Mouse (Mus musculus) heart, adult 2 months (tissue): ENCODE data around the gene 1700025G04Rik. TPM values are rescaled to one million over a fixed set of nuclear protein-coding genes. Genes with fewer than 3 reads are reported as not detected.

Experiments used
- DNase-seq, 2 experiments: peaks; one replicate each; pipeline ENCODE4 v3.0.0; 2021
- H3K27ac ChIP-seq: fragments of 200-600 bp; 2 replicates; pipeline ENCODE4 v1.8.1; 2022
- H3K27me3 ChIP-seq: fragments of 200-500 bp; 2 replicates; pipeline ENCODE4 v1.6.1; 2012; ENCODE audit warnings: mild to moderate bottlenecking, low read length, inconsistent platforms, mixed read lengths; ENCODE audit not compliant: control insufficient read depth, insufficient read depth
- H3K36me3 ChIP-seq: fragments of 200-500 bp; 2 replicates; pipeline ENCODE4 v1.6.1; 2012; ENCODE audit warnings: low read length, inconsistent platforms; ENCODE audit not compliant: control insufficient read depth, insufficient read depth
- H3K4me1 ChIP-seq: fragments of 200-500 bp; 2 replicates; pipeline ENCODE4 v1.6.1; 2011; ENCODE audit warnings: low read length; ENCODE audit not compliant: control insufficient read depth, insufficient read depth
- H3K4me3 ChIP-seq: fragments of 200-600 bp; 2 replicates; pipeline ENCODE4 v1.8.1; 2022
- H3K79me2 ChIP-seq: fragments of 200-500 bp; replicated peaks from 2 replicates; pipeline ENCODE4 v1.6.1; 2012; ENCODE audit warnings: mild to moderate bottlenecking, inconsistent platforms, low read length, moderate library complexity, mixed read lengths; ENCODE audit not compliant: control insufficient read depth, insufficient read depth
- H3K9ac ChIP-seq: fragments of 200-500 bp; 2 replicates; pipeline ENCODE4 v1.6.1; 2012; ENCODE audit warnings: low read depth, mild to moderate bottlenecking, control low read depth, inconsistent platforms, low read length, mixed read lengths
- CTCF ChIP-seq: fragments of 200-600 bp; IDR thresholded peaks from 2 replicates; pipeline ENCODE4 v1.8.1; 2022; ENCODE audit warnings: antibody characterized with exemption, mild to moderate bottlenecking, moderate library complexity
- EP300 ChIP-seq: fragments of 200-500 bp; IDR thresholded peaks from 2 replicates; pipeline ENCODE4 v1.6.1; 2011; ENCODE audit warnings: low read depth, low read length, control low read depth; ENCODE audit not compliant: insufficient read depth
- POLR2A ChIP-seq: fragments of 200-500 bp; IDR thresholded peaks from 2 replicates; pipeline ENCODE4 v1.6.1; 2011; ENCODE audit warnings: mild to moderate bottlenecking, low read depth, low read length, control low read depth; ENCODE audit not compliant: insufficient read depth
- WGBS: fragments of 180-500 bp; shearing (Covaris S2); methylation state at CpG from one replicate; pipeline ENCODE4 v1.1.7; 2018; 5-methylcytosine and 5-hydroxymethylcytosine counted together
- intact Hi-C: fragments of 180-260 bp; cut with DNase I; formaldehyde crosslinking; loops from one replicate; pipeline ENCODE4 v1.15.1; 2025
- long read RNA-seq: library from polyadenylated mRNA; stranded (forward); transcript quantifications from one replicate; pipeline ENCODE4 v2.0.0, GENCODE M21; 2021
- polyA plus RNA-seq: library from polyadenylated mRNA; depleted of rRNA; stranded (reverse); fragments of >200 nt; gene quantifications from 2 replicates; pipeline ENCODE4 v1.2.3, GENCODE M21; 2012; rRNA removed
- total RNA-seq, 2 experiments: library from RNA; stranded (reverse); gene quantifications; 2 replicates each; pipeline ENCODE4 v1.2.3; 2021

Gene 1700025G04Rik
- total RNA-seq (10 to 100 TPM; 40.4 to 46.1 TPM), polyA plus RNA-seq (11.0 and 25.0 TPM in 2 replicates)
- long read RNA-seq, full-length matches to known transcripts: 18 of 24 reads
- long read RNA-seq, partial matches to known transcripts: 0 of 24 reads
- long read RNA-seq, other reads (novel, unspliced or antisense): 6 of 24 reads

- H3K9ac ChIP-seq: peak within 1 kb of the TSS; percentile 93
- H3K4me1 ChIP-seq: peaks cover 7% of the 10 kb centered on the region
- intact Hi-C loops: loop anchor here (1.0 to 5.0 kb wide), 3 partner anchors 41 to 270 kb away; no protein-coding TSS in a partner anchor
- no peak for TF ChIP-seq EP300
- peak; percentile 60 for TF ChIP-seq POLR2A
- no peaks in the 10 kb centered on the region for H3K27me3 ChIP-seq
- peak within 1 kb of the TSS; percentile 91 for H3K4me3 ChIP-seq
- peak; percentile 94 for DNase-seq
- under 1% methylated on average over 60 of the region's 66 CpGs for WGBS
- H3K27ac ChIP-seq: peak within 1 kb of the TSS; percentile 93
- H3K36me3 ChIP-seq: peaks cover 2% of the 10 kb centered on the region; the same call in 1 of the 2 replicates
- no peaks in the 10 kb centered on the region for H3K79me2 ChIP-seq
These were observed at the start of gene 1700025G04Rik for GRCm38 (mm10) chr1:152090018-152090553. TSS of gene 1700025G04Rik (minus strand) at chr1:152090125.

- Histone ChIP-seq H3K27ac (peak overlapping the region; percentile 36), H3K36me3 (peaks cover 6% of the 10 kb centered on the region), H3K27me3 (no peaks in the 10 kb centered on the region), H3K4me1 (peaks cover 2% of the 10 kb centered on the region), H3K4me3 (no peak overlapping the region), H3K9ac (no peak overlapping the region), H3K79me2 (no peaks in the 10 kb centered on the region)
- intact Hi-C loops: no loop called here
- WGBS: 45% methylated on average over 4 of the region's 4 CpGs
- peak; percentile 35 to 41 for DNase-seq
- no peak for TF ChIP-seq POLR2A
These were observed 49.6 kb upstream of the 1700025G04Rik start for GRCm38 (mm10) chr1:152139496-152139895.

GRCm38 (mm10) chr1:152130029-152130727, 40.3 kb upstream of the 1700025G04Rik start:
- intact Hi-C loops: loop anchor here (2.0 kb wide), 1 partner anchor 39 kb away; the partner anchor contains the start of gene 1700025G04Rik
- peak overlapping the region; percentile 33; the same call in 1 of the 2 replicates for H3K4me3 ChIP-seq
- TF ChIP-seq CTCF (no peak), POLR2A (0 out of 2 replicates have a peak, but pooled peaks have one; percentile 24), EP300 (peak; percentile 74; the same call in 1 of the 2 replicates)
- H3K36me3 ChIP-seq: no peaks in the 10 kb centered on the region
- 30% methylated on average over 15 of the region's 15 CpGs for WGBS
- no peaks in the 10 kb centered on the region for H3K27me3 ChIP-seq
- H3K4me1 ChIP-seq: peaks cover 3% of the 10 kb centered on the region; the same call in 1 of the 2 replicates
- H3K27ac ChIP-seq: no peak overlapping the region; the same call in 1 of the 2 replicates
- DNase-seq: peak; percentile 68 to 78
- H3K79me2 ChIP-seq: no peaks in the 10 kb centered on the region
- H3K9ac ChIP-seq: peak overlapping the region; percentile 28; the same call in 1 of the 2 replicates

- 68% methylated on average over 7 of the region's 7 CpGs for WGBS
- no peak overlapping the region for H3K4me3 ChIP-seq
- no peak overlapping the region for H3K27ac ChIP-seq
- no peaks in the 10 kb centered on the region for H3K36me3 ChIP-seq
- TF ChIP-seq CTCF: no peak
- TF ChIP-seq EP300: no peak
- no peak for TF ChIP-seq POLR2A
- intact Hi-C loops: no loop called here
- H3K9ac ChIP-seq: no peak overlapping the region
- H3K27me3 ChIP-seq: no peaks in the 10 kb centered on the region
- no peak for DNase-seq
- H3K4me1 ChIP-seq: peaks cover 3% of the 10 kb centered on the region; the same call in 1 of the 2 replicates
- no peaks in the 10 kb centered on the region for H3K79me2 ChIP-seq
These were observed 35.5 kb upstream of the 1700025G04Rik start for GRCm38 (mm10) chr1:152125451-152125850.

- H3K4me3 ChIP-seq: no peak overlapping the region
These were observed 20.2 kb upstream of the 1700025G04Rik start for GRCm38 (mm10) chr1:152110123-152110522.

More at GRCm38 (mm10) chr1:152110123-152110522, 20.2 kb upstream of the 1700025G04Rik start:
- Histone ChIP-seq H3K27ac (no peak overlapping the region), H3K27me3 (no peaks in the 10 kb centered on the region), H3K9ac (no peak overlapping the region), H3K79me2 (no peaks in the 10 kb centered on the region), H3K36me3 (no peaks in the 10 kb centered on the region), H3K4me1 (no peaks in the 10 kb centered on the region)
- DNase-seq: no peak
- 97% methylated on average over 1 of the region's 1 CpGs for WGBS
- intact Hi-C loops: no loop called here
- TF ChIP-seq POLR2A (no peak), EP300 (no peak), CTCF (no peak)
